ENCODE assay signal across 7 mouse cellular contexts in the genomic region with DNA sequence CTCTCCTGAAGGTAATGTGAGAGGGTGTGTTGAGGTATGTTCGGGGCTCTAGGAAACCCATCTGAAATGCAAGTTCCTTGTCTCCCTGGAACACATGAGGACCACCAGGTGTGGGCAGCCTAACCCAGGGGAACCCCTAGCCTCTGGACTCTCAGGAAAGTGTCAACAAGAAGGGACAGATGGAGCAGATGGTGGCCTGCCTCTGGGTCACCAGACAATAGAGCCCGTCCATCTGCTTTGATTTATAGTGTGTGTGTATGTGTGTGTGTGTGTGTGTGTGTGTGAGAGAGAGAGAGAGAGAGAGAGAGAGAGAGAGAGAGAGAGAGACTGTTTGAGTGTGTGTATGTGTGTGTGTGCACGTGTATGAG. TPM values are rescaled to one million over a fixed set of nuclear protein-coding genes. Genes with fewer than 3 reads are reported as not detected.
DNase-seq lines count a peak whose midpoint lies in the region; ATAC-seq and TF ChIP-seq lines count a peak whose summit lies in the region.

No protein-coding gene starts in this region.

- no peak for TF ChIP-seq POLR2A in kidney, adult 2 months (IDR thresholded peaks at IDR 0.05; ENCODE audit: low read depth, low read length)
- TF ChIP-seq POLR2A in bone marrow macrophage, adult 2 months (IDR thresholded peaks at IDR 0.05; ENCODE audit: borderline replicate concordance, low read depth, low read length) = no peak

- H3K9me3 ChIP-seq in limb, embryonic 12.5 days = no peaks in the 10 kb centered on the region

- H3K9ac ChIP-seq in limb, embryonic 12.5 days (replicated peaks) = no peak overlapping the region

- WGBS in kidney, adult 2 months = 79% methylated on average over 3 of the region's 3 CpGs
- WGBS in limb, embryonic 12.5 days = 79% methylated on average over 3 of the region's 3 CpGs

- peaks cover 19% of the 10 kb centered on the region for H3K4me1 ChIP-seq in kidney, adult 2 months (ENCODE audit: control insufficient read depth, insufficient read depth, low read length)
- H3K4me1 ChIP-seq in bone marrow macrophage, adult 2 months (ENCODE audit: control insufficient read depth, insufficient read depth, low read length) = peaks cover 46% of the 10 kb centered on the region
- H3K4me1 ChIP-seq in limb, embryonic 12.5 days (replicated peaks) = peaks cover 27% of the 10 kb centered on the region

- no peaks in the 10 kb centered on the region for H3K36me3 ChIP-seq in kidney, adult 2 months (ENCODE audit: control insufficient read depth, insufficient read depth, low read length)
- H3K36me3 ChIP-seq in limb, embryonic 12.5 days = no peaks in the 10 kb centered on the region

- no peaks in the 10 kb centered on the region for H3K27me3 ChIP-seq in kidney, adult 2 months (replicated peaks; ENCODE audit: control insufficient read depth, insufficient read depth, low read length)
- H3K27me3 ChIP-seq in limb, embryonic 12.5 days = no peaks in the 10 kb centered on the region

- H3K4me2 ChIP-seq in limb, embryonic 12.5 days = no peak overlapping the region

- ATAC-seq in limb, embryonic 12.5 days (ENCODE audit: insufficient number of reproducible peaks, insufficient read depth, low FRiP score, low TSS enrichment, low read depth) = peak; percentile 17; the same call in 1 of the 2 replicates

- DNase-seq in kidney, adult 2 months = no peak
- no peak for DNase-seq in kidney, postnatal 14 days
- peak; percentile 49 for DNase-seq in embryo, embryonic 10.5 days (ENCODE audit: low spot score)
- DNase-seq in adrenal gland, postnatal 10 days = no peak
- DNase-seq in adrenal gland, adult 2 months = no peak

- peak overlapping the region; percentile 68 for H3K27ac ChIP-seq in kidney, adult 2 months (ENCODE audit: insufficient read depth, low read depth, low read length)
- 0 out of 2 replicates have a peak overlapping the region, but pooled peaks have one; percentile 7 for H3K27ac ChIP-seq in bone marrow macrophage, adult 2 months (ENCODE audit: insufficient read depth, low read depth, low read length)
- peak overlapping the region; percentile 83 for H3K27ac ChIP-seq in limb, embryonic 12.5 days

- no peak for TF ChIP-seq CTCF in kidney, adult 2 months (conservative IDR thresholded peaks at IDR 0.05; ENCODE audit: insufficient read depth, insufficient read length, low read depth, low read length)
- TF ChIP-seq CTCF in bone marrow macrophage, adult 2 months (IDR thresholded peaks at IDR 0.05; ENCODE audit: low read depth, low read length) = no peak

- no peak overlapping the region for H3K4me3 ChIP-seq in kidney, adult 2 months (ENCODE audit: insufficient read depth, low read depth, low read length)
- no peak overlapping the region for H3K4me3 ChIP-seq in bone marrow macrophage, adult 2 months (ENCODE audit: insufficient read depth, low read length)
- H3K4me3 ChIP-seq in limb, embryonic 12.5 days (replicated peaks) = no peak overlapping the region

RNA-seq across cellular contexts. Expression of a gene that starts 58.0 kb away (rescaled TPM):
- 541 and 684 TPM in 2 replicates for polyA plus RNA-seq in kidney, adult 2 months (2012; rRNA removed)
- polyA plus RNA-seq in bone marrow macrophage, adult 2 months (2012; ENCODE audit: insufficient read depth, insufficient read length, missing spikeins) = 79.4 and 89.9 TPM in 2 replicates
- polyA plus RNA-seq in limb, embryonic 12.5 days (2016; fragmentation: Nextera tagmentation; extraction: Ambion mirVana) = 217 and 222 TPM in 2 replicates
- 100 to 1,000 TPM; 157 to 187 TPM for total RNA-seq in adrenal gland, postnatal 10 days (2021)
- 100 to 1,000 TPM; 171 to 206 TPM for total RNA-seq in adrenal gland, adult 2 months (2021)
- 1,002 and 1,582 TPM in 2 replicates for polyA plus RNA-seq in adrenal gland, adult 2 months (2012; rRNA removed)

Comparison
In these comparisons a context has a peak if more than half of its experiments do, and no peak if none do; other contexts are left out.
1. H3K27ac ChIP-seq: peak in every context shown above with its lines; median percentile 83 in limb, embryonic 12.5 days; 68 in kidney, adult 2 months; 7 in bone marrow macrophage, adult 2 months.